Mouse (Mus musculus): ENCODE measurements around the gene Pde4d. TPM values are rescaled to one million over a fixed set of nuclear protein-coding genes. Genes with fewer than 3 reads are reported as not detected.
A peak's percentile ranks its signal among the peaks of the same experiment; 100 is the strongest.

Pde4d gene
- polyA plus RNA-seq, 1 experiment from 2014 or later, result 23.8 TPM

DNA sequence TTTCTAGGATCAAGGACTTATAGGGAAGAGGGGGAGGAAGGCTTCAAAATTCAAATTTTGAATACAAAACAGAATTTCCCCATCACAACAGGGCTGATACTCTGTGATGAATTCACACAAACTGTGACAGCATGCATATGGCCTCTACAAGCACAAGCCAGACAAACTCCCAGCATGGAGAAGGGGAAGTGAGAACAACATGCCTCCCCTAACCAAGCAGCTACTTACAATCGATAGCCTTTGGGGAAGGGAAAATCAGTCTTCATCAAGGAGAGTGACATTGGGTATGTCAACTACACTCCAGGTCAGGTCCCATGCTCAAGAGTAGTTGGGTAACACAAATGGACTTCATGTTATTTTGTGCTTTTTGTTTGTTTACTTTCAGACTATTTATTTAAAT, 83.1 kb downstream of the Pde4d start:
- H3K4me3 ChIP-seq, result no peak overlapping the region
- no peaks in the 10 kb centered on the region for H3K9me3 ChIP-seq
- no peak overlapping the region for H3K27ac ChIP-seq (replicated peaks)
- no peak overlapping the region for H3K9ac ChIP-seq
- H3K27me3 ChIP-seq (replicated peaks), result no peaks in the 10 kb centered on the region
- no peaks in the 10 kb centered on the region for H3K36me3 ChIP-seq
- no peak overlapping the region for H3K4me2 ChIP-seq
- peaks cover 15% of the 10 kb centered on the region for H3K4me1 ChIP-seq
- WGBS, result 93% methylated on average over 1 of the region's 1 CpGs
- no peak for ATAC-seq (ENCODE audit: extremely low read depth, insufficient number of reproducible peaks, low FRiP score, low TSS enrichment)

DNA sequence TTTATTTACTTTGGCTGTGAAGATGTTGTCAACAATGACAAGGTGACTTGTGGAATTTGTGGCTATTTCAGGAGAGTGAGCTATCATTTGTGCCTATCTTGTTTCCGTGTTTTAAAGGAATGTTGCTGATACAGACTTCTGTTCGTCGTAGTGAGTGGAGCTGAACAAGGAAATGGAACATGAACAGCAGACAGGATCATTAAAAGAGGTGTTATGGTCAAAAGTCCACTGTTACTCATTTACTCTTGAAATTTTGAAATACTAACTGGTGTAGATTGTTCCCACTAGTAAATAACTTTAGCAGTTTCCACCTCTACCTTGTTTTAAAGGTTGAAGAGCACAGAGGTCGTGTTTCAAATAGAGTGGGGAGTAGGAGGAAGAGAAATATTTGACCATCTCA, 86.7 kb downstream of the Pde4d start:
- H3K27ac ChIP-seq (replicated peaks), result no peak overlapping the region
- no peaks in the 10 kb centered on the region for H3K36me3 ChIP-seq
- H3K4me3 ChIP-seq, result no peak overlapping the region
- ATAC-seq (ENCODE audit: extremely low read depth, insufficient number of reproducible peaks, low FRiP score, low TSS enrichment), result no peak
- H3K27me3 ChIP-seq (replicated peaks), result no peaks in the 10 kb centered on the region
- WGBS, result 17% methylated on average over 4 of the region's 4 CpGs
- H3K4me1 ChIP-seq, result peaks cover 9% of the 10 kb centered on the region; the same call in 1 of the 2 replicates
- no peak overlapping the region for H3K4me2 ChIP-seq
- H3K9me3 ChIP-seq, result no peaks in the 10 kb centered on the region
- no peak overlapping the region for H3K9ac ChIP-seq

DNA sequence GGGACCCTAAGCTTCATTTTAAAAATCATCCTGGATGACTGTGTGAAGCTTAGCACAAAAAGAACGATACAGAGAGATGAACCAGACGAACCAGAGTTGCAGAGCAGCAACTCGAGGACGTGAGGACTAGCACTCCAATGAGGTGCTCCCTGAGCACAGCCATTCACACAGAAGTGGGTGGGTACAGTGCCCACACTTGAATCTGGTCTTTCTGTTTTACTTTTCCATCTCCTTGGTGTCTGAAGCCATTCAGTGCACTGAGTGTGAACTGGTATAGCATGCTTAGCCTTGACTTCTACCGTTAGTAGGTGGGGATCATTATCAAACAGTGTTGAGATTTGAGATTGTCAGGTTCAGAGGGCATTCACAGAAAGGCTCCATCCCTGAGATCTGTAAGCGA, 87.2 kb downstream of the Pde4d start:
- WGBS, result 71% methylated on average over 6 of the region's 6 CpGs
- H3K4me1 ChIP-seq, result peaks cover 9% of the 10 kb centered on the region; the same call in 1 of the 2 replicates
- no peaks in the 10 kb centered on the region for H3K36me3 ChIP-seq
- no peaks in the 10 kb centered on the region for H3K27me3 ChIP-seq (replicated peaks)
- H3K9me3 ChIP-seq, result no peaks in the 10 kb centered on the region
- no peak for ATAC-seq (ENCODE audit: extremely low read depth, insufficient number of reproducible peaks, low FRiP score, low TSS enrichment)
- H3K4me3 ChIP-seq, result no peak overlapping the region
- H3K27ac ChIP-seq (replicated peaks), result no peak overlapping the region
- H3K4me2 ChIP-seq, result no peak overlapping the region
- no peak overlapping the region for H3K9ac ChIP-seq

DNA sequence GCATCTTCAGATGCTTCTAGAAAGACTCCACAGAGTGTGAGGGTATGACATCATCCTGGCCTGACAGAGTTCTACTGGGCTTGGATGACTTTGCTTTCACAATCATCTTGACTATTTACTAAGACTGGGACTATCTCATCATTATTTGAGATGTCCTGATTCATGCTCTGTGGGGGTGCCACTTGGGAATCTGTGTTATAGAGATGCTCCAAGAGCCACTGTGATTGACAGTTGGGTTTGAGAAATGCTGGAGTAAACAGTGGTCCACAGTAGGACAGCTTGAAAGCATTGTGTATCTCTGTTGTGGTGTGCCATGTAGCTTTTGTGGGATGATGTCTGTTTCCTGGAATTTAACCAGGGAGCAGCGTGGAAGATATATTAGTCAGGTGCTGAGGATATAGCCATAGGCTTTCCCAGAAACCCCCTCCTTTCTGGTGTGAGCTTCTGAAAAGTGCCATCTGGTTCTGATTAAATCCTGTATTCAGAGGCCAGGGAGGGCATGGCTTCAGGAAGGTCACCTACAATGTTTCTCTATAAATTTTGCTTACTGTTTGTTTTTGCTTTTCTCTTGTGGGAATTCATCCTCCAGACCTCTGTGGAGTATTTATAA, 89.1 kb downstream of the Pde4d start:
- no peak overlapping the region for H3K4me3 ChIP-seq
- H3K27ac ChIP-seq (replicated peaks), result no peak overlapping the region
- H3K9ac ChIP-seq, result no peak overlapping the region
- WGBS, result 74% methylated on average over 1 of the region's 1 CpGs
- H3K4me2 ChIP-seq, result no peak overlapping the region
- H3K9me3 ChIP-seq, result no peaks in the 10 kb centered on the region
- ATAC-seq (ENCODE audit: extremely low read depth, insufficient number of reproducible peaks, low FRiP score, low TSS enrichment), result no peak
- H3K27me3 ChIP-seq (replicated peaks), result no peaks in the 10 kb centered on the region
- H3K36me3 ChIP-seq, result no peaks in the 10 kb centered on the region
- H3K4me1 ChIP-seq, result peaks cover 9% of the 10 kb centered on the region; the same call in 1 of the 2 replicates

DNA sequence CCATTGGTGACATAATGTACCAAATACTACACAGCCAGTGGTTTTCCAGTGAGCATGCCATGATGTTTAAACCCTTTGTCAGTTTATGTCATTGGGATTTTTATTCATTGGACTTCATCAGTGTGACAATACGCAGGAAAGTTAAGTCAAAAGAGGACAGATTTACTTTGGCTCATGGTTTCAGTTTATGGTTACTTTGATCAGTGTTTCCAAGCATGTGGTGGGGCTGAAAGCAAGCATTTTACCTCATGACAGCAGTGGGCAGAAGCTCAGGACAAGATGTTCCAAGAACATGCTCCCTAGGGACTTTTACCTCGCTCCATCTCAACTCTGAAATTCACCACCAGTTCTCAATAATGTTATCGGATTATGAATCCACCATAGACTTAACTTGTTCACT, 91.7 kb downstream of the Pde4d start:
- Histone ChIP-seq H3K27ac (replicated peaks) (peak overlapping the region; percentile 54; the same call in 1 of the 2 replicates), H3K4me3 (no peak overlapping the region), H3K4me2 (no peak overlapping the region), H3K4me1 (peaks cover 5% of the 10 kb centered on the region; the same call in 1 of the 2 replicates), H3K27me3 (replicated peaks) (no peaks in the 10 kb centered on the region), H3K9me3 (no peaks in the 10 kb centered on the region), H3K36me3 (no peaks in the 10 kb centered on the region), H3K9ac (no peak overlapping the region)
- ATAC-seq (ENCODE audit: extremely low read depth, insufficient number of reproducible peaks, low FRiP score, low TSS enrichment), result no peak
- WGBS, result 80% methylated on average over 3 of the region's 3 CpGs

DNA sequence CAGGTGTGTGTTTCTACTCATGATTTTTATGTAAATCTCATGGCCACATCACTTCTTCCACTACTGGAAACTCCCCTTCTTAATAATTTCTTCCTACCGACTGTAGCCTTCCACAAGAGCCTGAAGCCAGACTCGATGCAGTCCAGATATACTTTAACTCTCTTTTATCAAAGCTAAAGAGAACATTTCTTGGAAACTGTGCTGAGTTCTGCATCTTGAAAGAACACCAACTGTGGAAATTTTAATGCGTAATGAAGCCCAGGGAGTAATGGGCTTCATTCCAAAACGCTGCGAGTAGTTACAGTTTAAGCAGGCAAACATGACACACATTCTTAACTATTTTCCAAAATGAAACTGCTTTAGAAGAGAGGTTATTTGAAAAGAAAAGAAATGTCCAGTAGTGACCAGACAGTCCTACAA, 92.6 kb downstream of the Pde4d start:
- Histone ChIP-seq H3K27me3 (replicated peaks) (no peaks in the 10 kb centered on the region), H3K4me1 (no peaks in the 10 kb centered on the region), H3K9me3 (no peaks in the 10 kb centered on the region), H3K4me2 (no peak overlapping the region), H3K9ac (no peak overlapping the region), H3K27ac (replicated peaks) (peak overlapping the region; percentile 54), H3K36me3 (no peaks in the 10 kb centered on the region), H3K4me3 (no peak overlapping the region)
- WGBS, result 63% methylated on average over 5 of the region's 5 CpGs
- ATAC-seq (ENCODE audit: extremely low read depth, insufficient number of reproducible peaks, low FRiP score, low TSS enrichment), result no peak

DNA sequence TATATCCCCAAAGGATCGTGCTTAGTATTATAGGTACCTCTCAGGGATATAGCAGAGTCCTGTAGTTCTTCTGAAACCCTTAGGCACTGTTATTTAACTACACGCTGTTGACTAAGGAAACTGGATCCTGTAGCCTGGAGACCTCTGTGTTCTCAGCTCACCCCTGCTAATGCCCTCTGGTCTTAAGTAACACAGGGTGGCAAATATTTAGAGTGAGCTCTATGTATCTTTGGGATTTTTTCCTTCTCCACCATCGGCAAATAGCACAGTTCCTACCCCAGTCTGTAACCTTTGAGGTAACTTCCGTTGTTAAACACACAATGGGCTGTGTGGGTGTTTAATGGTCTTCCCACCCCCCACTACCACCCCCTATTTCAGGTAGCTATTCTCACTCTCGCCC, 102.5 kb downstream of the Pde4d start:
- Histone ChIP-seq H3K9me3 (no peaks in the 10 kb centered on the region), H3K4me2 (no peak overlapping the region), H3K4me3 (no peak overlapping the region), H3K27ac (replicated peaks) (no peak overlapping the region), H3K4me1 (no peaks in the 10 kb centered on the region), H3K27me3 (replicated peaks) (no peaks in the 10 kb centered on the region), H3K9ac (no peak overlapping the region), H3K36me3 (no peaks in the 10 kb centered on the region)
- no peak for ATAC-seq (ENCODE audit: extremely low read depth, insufficient number of reproducible peaks, low FRiP score, low TSS enrichment)
- WGBS, result 66% methylated on average over 5 of the region's 5 CpGs

DNA sequence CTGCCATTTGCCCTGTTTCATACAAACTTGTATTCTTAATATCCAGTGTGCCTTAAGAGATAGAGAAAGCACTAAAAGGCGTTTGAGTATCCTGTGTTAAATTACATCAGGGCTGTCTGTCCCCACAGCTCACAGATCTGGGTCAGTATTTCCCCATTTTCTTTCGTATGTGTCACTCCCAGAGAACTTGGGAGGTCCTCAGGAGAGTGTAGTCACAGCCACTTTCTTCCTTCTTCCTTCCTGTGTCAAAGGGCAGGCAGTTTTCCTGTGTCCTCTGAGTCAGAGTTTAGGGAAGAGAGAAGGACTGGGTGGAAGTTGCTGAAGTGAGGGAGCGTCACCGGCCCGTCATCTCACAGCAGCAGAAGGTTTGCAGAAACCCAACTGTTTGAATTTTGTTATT, 103.2 kb downstream of the Pde4d start:
- Histone ChIP-seq H3K27ac (replicated peaks) (no peak overlapping the region), H3K27me3 (replicated peaks) (no peaks in the 10 kb centered on the region), H3K36me3 (no peaks in the 10 kb centered on the region), H3K9me3 (no peaks in the 10 kb centered on the region), H3K9ac (no peak overlapping the region), H3K4me3 (no peak overlapping the region), H3K4me1 (no peaks in the 10 kb centered on the region), H3K4me2 (no peak overlapping the region)
- 63% methylated on average over 5 of the region's 5 CpGs for WGBS
- no peak for ATAC-seq (ENCODE audit: extremely low read depth, insufficient number of reproducible peaks, low FRiP score, low TSS enrichment)

DNA sequence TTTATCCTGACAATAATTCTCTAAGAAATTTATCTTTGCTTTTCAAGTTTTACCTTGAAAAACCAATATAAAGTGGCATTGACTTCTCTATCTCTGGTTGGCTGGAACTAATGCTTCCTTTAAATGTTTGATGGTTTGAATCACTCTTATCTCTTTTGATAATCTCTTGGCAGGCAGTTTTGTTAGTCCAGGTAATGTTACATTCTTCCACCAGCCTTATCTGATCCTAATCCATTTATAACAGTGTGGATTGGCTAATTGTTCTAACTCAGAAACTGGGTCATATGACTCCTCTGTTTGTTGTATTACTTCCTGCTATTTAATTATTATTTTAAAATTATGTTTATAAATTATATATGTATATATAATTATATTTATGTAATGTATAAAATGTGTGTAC, 105.2 kb downstream of the Pde4d start:
- Histone ChIP-seq H3K4me2 (no peak overlapping the region), H3K4me3 (no peak overlapping the region), H3K36me3 (no peaks in the 10 kb centered on the region), H3K27me3 (replicated peaks) (no peaks in the 10 kb centered on the region), H3K4me1 (no peaks in the 10 kb centered on the region), H3K27ac (replicated peaks) (no peak overlapping the region), H3K9ac (no peak overlapping the region), H3K9me3 (no peaks in the 10 kb centered on the region)
- no peak for ATAC-seq (ENCODE audit: extremely low read depth, insufficient number of reproducible peaks, low FRiP score, low TSS enrichment)

DNA sequence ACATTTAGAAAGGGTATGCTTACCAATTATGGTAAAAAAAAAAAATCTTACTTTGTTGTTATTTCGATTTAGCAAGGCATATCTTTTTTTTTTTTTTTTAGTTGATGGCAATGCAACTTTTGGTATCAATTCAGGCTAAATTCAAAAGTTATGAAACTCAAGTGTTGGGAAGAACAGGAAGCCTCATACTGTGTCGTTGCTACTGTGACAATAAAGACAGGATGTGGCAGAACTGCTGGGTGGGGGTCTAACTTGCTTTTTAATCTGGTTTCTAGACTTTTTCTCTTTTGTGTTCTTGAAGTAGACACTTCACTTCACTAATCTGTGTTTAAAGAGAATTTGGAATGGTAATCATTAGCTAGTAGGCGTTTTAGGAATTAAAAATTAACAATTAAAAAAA, 147.2 kb downstream of the Pde4d start:
- Histone ChIP-seq H3K36me3 (no peaks in the 10 kb centered on the region), H3K9me3 (no peaks in the 10 kb centered on the region), H3K27me3 (replicated peaks) (no peaks in the 10 kb centered on the region), H3K4me1 (no peaks in the 10 kb centered on the region), H3K4me2 (no peak overlapping the region), H3K4me3 (no peak overlapping the region), H3K27ac (replicated peaks) (no peak overlapping the region), H3K9ac (no peak overlapping the region)
- no peak for ATAC-seq (ENCODE audit: extremely low read depth, insufficient number of reproducible peaks, low FRiP score, low TSS enrichment)
- 52% methylated on average over 3 of the region's 3 CpGs for WGBS

DNA sequence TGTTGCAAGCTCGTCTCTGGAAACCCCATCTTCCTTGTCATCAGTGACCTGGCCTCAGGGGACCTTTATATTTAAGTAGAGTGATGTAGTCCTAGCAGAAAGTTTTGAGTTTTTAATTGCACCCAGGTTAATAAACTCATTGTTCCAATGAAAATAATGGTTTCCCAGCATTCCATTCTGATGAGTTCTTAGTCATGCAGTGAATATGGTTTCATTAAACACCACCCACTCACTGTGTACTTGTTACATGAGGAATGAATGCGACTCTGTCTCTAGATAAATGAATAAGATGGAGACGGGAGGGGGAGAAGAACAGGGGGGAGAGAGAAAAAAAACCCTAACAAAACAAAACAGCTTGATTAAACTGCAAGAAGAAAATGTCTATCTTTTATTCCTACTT, 148.9 kb downstream of the Pde4d start:
- no peak for ATAC-seq (ENCODE audit: extremely low read depth, insufficient number of reproducible peaks, low FRiP score, low TSS enrichment)
- no peak overlapping the region for H3K4me3 ChIP-seq
- H3K4me1 ChIP-seq, result no peaks in the 10 kb centered on the region
- H3K27me3 ChIP-seq (replicated peaks), result no peaks in the 10 kb centered on the region
- H3K9ac ChIP-seq, result no peak overlapping the region
- no peaks in the 10 kb centered on the region for H3K9me3 ChIP-seq
- WGBS, result 64% methylated on average over 3 of the region's 3 CpGs
- H3K36me3 ChIP-seq, result no peaks in the 10 kb centered on the region
- H3K27ac ChIP-seq (replicated peaks), result no peak overlapping the region
- H3K4me2 ChIP-seq, result no peak overlapping the region

DNA sequence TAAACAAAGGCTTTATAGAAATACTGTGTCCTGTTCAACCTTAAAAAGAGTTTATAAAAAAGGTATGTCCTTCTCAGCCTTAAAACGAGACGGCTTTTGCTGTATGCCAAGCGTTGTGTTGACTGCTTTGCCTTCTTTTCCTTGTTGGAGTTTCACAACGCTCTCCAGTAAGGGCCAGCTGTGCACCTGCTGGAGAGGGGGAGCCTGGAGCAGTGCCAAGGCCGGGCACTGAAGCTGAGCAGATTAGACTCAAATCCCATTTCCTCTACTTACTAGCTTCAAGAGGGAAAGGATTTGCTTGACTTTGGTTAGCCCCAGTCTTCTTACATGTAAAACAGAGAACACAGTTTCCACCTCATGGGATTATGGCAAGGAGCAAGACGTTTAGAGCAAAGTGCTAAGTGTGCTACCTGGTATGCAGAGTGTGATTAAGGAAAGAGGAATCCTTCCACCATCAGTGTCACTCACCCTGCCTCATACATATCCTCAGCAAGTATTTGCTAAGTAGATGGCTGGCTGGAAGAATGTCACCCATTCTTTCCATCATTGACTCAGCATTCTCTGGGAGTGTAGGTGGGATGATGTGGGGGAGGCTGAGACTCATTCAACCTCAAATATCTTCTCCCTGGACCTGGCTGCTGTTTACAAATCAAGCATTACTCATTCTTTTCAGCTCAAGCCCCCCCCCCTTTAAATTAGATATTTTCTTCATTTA, 149.6 kb downstream of the Pde4d start:
- no peak for ATAC-seq (ENCODE audit: extremely low read depth, insufficient number of reproducible peaks, low FRiP score, low TSS enrichment)
- no peak overlapping the region for H3K4me3 ChIP-seq
- no peaks in the 10 kb centered on the region for H3K9me3 ChIP-seq
- no peak overlapping the region for H3K27ac ChIP-seq (replicated peaks)
- 62% methylated on average over 6 of the region's 6 CpGs for WGBS
- H3K27me3 ChIP-seq (replicated peaks), result no peaks in the 10 kb centered on the region
- H3K36me3 ChIP-seq, result no peaks in the 10 kb centered on the region
- no peaks in the 10 kb centered on the region for H3K4me1 ChIP-seq
- H3K4me2 ChIP-seq, result no peak overlapping the region
- no peak overlapping the region for H3K9ac ChIP-seq
